Comparison of ENCODE assay signal across 12 mouse cellular contexts in the genomic region with DNA sequence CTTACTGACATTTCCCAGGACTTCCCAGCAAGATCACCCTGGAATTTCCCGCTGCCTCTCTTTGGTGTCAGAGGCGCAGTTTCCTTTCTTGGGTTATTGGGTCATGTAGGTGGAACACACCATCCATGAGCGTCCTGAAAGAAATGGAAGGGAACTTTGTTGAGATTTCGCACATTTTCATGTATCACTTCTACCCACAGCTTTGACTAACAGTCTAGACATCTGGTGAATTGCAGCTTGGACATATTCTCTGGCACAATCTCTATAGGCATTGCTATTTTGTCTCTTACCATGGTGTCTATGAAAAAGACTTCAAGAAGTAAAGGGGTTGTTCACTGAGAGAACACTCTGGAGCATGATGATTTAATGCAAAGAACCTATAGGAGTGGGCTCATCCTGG.
"Had no signal": no experiment of that assay in that cellular context is flagged by ENCODE, and none has a peak within 500 bp of the region (broad histone marks: within the 10 kb centered on the region; RNA-seq: fewer than 3 reads in every experiment).

No protein-coding gene starts in this region.

- H3K4me2 ChIP-seq: intestine, embryonic 15.5 days; limb, embryonic 13.5 days; liver, embryonic 15.5 days; midbrain, embryonic 13.5 days; stomach, embryonic 15.5 days had no signal

- H3K9ac ChIP-seq: intestine, embryonic 15.5 days; limb, embryonic 13.5 days; liver, embryonic 15.5 days; midbrain, embryonic 13.5 days; stomach, embryonic 15.5 days had no signal

- H3K9me3 ChIP-seq: intestine, embryonic 15.5 days; limb, embryonic 13.5 days; liver, embryonic 15.5 days; midbrain, embryonic 13.5 days; stomach, embryonic 15.5 days had no signal

- H3K4me3 ChIP-seq: intestine, embryonic 15.5 days; layer of hippocampus, adult 2 months; limb, embryonic 13.5 days; liver, embryonic 15.5 days; midbrain, embryonic 13.5 days; stomach, embryonic 15.5 days had no signal

- H3K36me3 ChIP-seq: intestine, embryonic 15.5 days; limb, embryonic 13.5 days; liver, embryonic 15.5 days; midbrain, embryonic 13.5 days; stomach, embryonic 15.5 days had no signal

- H3K4me1 ChIP-seq: intestine, embryonic 15.5 days; limb, embryonic 13.5 days; liver, embryonic 15.5 days; midbrain, embryonic 13.5 days; stomach, embryonic 15.5 days had no signal

- DNase-seq: kidney, adult 18-20 months; kidney, postnatal 10 days; kidney, postnatal 4 days; lung, adult 2 months; lung, postnatal 36 days had no signal

- ATAC-seq: intestine, embryonic 15.5 days; lung, postnatal 0 days; midbrain, embryonic 13.5 days had no signal

- H3K27me3 ChIP-seq: intestine, embryonic 15.5 days; limb, embryonic 13.5 days; liver, embryonic 15.5 days; midbrain, embryonic 13.5 days; stomach, embryonic 15.5 days had no signal

- H3K27ac ChIP-seq: intestine, embryonic 15.5 days; layer of hippocampus, adult 2 months; limb, embryonic 13.5 days; liver, embryonic 15.5 days; midbrain, embryonic 13.5 days; stomach, embryonic 15.5 days had no signal
